Mouse (Mus musculus) lung, postnatal 10 days (tissue): ENCODE results near the gene Asic3.

Source experiments
- DNase-seq: peaks from one replicate; pipeline ENCODE4 v3.0.0; 2021

Gene Asic3

GRCm38 (mm10) chr5:24423129-24424003, 10.2 kb downstream of the Asic3 start, which contains the start of the genes Cdk5 and Slc4a2:
TSS of gene Cdk5 (minus strand) at chr5:24423530.
TSS of gene Slc4a2 (plus strand) at chr5:24423837.
- DNase-seq: peak; percentile 99

DNA sequence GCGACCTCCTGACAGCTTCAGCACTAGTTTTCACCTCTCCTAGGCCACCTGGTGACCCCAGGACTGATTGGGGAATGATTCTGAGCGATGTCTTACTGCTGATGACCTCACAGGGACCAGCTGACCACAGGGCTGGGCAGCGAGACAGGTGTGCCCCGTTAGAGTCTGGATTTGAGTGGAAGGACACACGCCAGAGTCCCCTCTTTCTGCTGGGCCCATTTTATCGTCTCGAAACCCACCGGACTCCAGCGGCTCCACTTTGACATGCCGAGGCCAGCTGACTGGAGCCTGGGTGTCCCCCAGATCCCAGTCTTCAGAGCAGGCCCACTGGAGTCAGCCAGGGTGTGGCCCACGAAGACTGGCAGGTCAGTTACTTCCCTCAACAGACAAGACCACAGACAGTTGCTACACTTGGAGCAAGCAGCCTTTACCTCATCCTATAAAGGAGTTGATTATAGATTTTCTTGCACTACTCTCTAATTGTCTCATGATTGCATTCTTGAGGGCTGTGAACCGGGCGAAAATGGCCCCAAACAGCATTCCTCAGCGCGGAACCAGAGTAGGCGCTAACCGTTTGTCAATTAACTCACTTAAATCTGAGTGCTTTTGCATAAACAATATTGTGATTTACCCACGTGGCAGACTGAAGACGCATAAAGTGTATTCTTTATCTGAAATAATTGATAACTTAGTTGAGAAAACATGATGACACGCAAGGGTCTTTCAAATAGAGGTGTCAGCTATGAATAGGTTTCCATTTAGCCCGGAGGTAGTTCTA, 11.0 kb downstream of the Asic3 start:
- DNase-seq: no peak

DNA sequence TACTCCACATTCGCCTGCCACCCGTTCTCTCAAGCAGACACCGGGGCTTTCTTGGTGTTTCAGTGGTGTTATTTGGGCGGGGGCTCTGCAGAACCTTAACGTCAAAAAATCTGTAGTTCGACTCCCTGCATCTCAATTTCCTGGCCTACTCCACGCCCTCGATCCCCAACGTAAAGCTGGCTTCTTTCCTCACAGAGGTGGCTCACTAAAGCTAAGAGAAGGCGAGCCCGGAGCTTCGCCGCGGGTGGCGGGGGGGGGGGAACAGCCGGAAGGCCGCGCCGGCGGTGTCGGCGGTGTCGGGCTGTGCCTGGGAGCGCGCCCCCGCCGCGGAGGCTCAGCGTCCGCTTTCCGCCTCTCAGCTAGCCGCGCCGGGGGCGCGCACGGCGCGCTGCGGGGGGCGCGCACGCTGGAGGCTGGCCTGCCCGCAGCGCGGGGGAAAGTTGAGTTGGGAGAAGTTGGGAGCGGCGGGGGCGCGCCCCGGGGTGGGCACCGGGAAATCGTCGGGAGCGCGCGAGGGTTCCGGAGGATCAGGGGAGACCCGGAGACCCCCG, 11.7 kb downstream of the Asic3 start:
- DNase-seq: peak; percentile 92

DNA sequence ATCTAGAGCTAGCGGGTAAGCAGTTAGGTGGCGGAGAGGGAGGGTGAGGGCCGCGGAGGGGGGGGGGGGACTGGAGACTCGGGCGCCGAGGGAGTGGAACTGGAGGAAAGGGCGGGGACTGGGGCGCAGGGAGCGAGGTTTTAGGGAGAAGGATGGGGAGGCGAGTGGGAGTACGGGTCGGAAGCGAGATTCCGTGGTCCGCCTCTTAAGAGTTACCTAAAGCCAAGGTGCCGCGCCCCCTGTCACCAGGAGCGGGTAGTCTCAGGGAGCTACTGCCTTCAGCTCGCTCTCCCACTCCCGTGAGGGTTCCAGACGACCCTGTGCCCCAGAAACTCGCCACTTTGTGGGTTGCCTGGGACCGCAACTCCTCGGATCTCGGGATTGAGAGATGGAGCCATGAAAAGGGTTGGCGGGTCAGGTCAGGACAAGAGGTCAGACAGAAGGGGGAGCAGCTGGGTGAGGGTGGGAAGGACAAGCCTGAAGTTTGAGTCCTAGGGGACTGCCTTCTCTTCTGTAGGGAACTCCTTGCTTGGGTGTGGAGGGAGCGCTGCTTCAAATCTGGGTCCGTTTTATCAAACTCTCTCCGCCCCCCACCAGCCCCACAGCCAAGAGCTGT, 12.3 kb downstream of the Asic3 start:
- DNase-seq: peak; percentile 64

- peak; percentile 49 for DNase-seq
Measured at GRCm38 (mm10) chr5:24426037-24426432, 12.8 kb downstream of the Asic3 start.

GRCm38 (mm10) chr5:24426556-24427284, 13.5 kb downstream of the Asic3 start:
- peak; percentile 40 for DNase-seq

GRCm38 (mm10) chr5:24427285-24427633, 14.1 kb downstream of the Asic3 start:
- DNase-seq: no peak

- DNase-seq: peak; percentile 58
Measured at GRCm38 (mm10) chr5:24427981-24428402, 14.8 kb downstream of the Asic3 start.

- DNase-seq: no peak
Measured at GRCm38 (mm10) chr5:24428596-24428995, 15.4 kb downstream of the Asic3 start.

GRCm38 (mm10) chr5:24433993-24434392, 20.8 kb downstream of the Asic3 start:
- no peak for DNase-seq

DNA sequence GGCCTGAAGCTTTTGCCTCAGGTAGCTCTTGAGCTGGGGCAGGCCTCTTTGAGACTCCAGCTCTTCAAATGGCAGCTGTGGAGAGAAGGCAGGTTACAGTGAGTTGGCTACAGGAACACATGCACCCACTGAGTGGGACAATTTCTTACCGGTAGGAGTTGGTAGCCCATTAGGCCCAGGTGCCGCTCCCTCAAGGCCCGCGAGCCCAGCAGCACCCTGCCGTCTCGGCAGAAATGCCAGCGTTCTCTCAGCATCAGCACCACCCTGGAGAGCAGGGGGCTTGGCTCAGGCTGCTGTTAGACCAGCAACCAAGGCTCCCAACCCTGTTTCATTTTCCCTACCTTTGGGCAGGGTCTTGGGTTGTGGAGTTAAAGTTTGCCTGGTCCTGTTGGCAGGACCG, 28.0 kb downstream of the Asic3 start:
- no peak for DNase-seq

DNA sequence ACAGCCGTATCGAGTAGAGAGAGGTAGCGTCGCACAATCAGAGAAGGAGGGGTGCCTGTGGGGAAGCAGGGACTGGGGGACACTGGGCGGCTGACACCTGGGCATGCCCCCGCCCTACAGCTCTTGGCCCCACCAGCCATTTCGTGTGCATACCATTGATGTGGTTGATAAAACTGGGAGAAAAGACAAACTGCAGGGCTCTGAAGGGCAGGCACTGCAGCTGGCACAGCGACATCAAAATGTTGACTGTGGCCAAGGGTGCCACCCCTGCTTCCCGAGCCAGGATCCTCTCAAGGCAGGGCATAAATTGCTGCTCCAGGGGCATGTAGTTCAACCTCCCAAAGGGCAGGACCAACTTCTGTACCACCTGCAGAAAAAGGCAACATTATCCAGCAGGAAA, 28.8 kb downstream of the Asic3 start:
- no peak for DNase-seq

GRCm38 (mm10) chr5:24443204-24443603, 30.0 kb downstream of the Asic3 start:
- no peak for DNase-seq

GRCm38 (mm10) chr5:24443927-24444326, 30.7 kb downstream of the Asic3 start:
- DNase-seq: no peak

GRCm38 (mm10) chr5:24444746-24445427, 31.7 kb downstream of the Asic3 start, which contains the start of gene Fastk:
TSS of gene Fastk (minus strand) at chr5:24445287.
- peak; percentile 95 for DNase-seq

DNA sequence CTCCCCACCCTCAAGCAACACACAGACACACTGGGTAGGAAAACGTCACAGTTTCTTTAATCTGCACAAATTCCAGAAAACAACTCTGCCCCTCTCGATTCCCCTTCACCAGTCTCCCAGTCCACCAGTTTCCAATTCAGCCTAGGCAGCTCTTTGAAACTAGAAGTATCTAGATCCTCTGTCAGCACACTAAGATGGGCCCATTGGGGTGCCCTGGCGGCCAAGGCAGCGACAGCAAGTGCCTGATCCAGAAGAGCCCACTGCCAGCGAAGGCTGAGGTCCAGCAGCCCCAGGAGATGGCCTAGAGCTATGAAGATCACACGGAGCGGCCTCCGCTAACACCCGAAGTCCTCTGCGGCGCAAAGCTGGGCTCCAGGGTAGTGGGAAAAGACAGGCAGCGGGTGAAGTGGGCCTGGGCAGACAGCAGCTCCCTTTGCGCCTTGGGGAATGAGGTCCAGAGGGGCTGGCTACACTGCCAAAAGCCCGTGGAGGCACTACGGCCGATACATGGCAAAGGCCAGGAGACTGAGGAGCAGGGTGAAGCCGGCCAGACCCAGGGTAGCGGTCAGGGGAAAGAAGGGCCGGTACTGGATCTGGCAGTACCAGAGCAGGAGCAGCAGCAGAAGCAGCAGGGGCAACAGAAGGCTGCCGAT, 32.4 kb downstream of the Asic3 start:
- DNase-seq: peak; percentile 16

GRCm38 (mm10) chr5:24446630-24447029, 33.4 kb downstream of the Asic3 start:
- DNase-seq: no peak

DNA sequence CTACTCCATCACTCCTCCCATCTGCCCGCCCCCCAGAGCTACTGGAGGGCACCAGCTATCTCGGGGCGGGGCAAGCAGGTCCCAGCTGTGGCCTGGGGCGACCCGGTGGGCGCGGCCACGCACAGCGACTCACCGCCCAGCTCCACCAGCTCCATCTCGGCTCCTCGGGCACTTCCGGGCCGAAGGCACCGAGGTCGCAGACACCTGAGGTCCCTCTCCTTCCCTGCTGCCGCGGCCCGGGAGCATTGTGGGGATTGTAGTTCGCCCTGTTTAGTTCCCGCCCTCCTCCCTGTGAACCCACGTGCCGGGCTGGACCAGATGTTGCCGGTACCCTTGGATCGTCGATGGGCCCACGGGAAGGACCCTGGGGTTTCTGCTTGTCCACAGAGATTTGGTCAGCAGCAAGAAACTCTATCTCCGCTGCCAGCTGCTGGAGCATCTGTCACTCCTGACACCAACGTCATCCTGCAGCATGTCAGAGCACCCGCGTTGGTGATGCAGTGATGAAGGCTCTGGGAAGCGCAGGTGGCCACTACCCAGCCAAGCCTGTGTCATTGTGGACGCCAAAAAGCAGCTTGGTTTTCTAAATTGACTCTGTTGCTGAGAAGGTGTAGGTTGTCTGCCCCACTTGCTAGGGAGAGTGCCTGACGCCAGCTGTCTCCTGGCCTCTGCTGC, 34.6 kb downstream of the Asic3 start, which contains the start of gene Tmub1:
TSS of gene Tmub1 (minus strand) at position 231 of the 675 bp plus-strand sequence.
- DNase-seq: peak; percentile 88

GRCm38 (mm10) chr5:24451264-24452029, 38.3 kb downstream of the Asic3 start:
- DNase-seq: peak; percentile 92
